Comparison of ENCODE assay signal across 19 mouse cellular contexts in the genomic region with DNA sequence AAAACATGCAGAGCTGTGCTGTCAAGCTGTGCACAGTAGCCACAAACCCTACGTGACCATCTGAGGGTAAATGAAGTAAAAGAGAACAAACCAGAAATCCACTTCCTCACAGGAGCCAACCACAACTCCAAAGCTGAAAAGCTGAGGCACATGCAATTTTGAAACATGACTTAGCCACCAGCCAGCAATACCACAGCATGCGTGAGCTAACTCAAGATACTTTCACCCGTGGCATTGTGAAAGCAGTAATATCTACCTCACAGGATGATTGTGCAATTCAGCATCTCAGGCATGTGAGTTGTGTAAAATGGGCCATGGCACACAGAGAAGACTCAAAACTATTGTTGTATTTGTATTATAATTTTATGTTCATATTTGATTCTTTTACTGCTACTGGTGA. TPM values are rescaled to one million over a fixed set of nuclear protein-coding genes. Genes with fewer than 3 reads are reported as not detected.
DNase-seq lines count a peak whose midpoint lies in the region; ATAC-seq and TF ChIP-seq lines count a peak whose summit lies in the region.
"Had no signal": no experiment of that assay in that cellular context is flagged by ENCODE, and none has a peak within 500 bp of the region (broad histone marks: within the 10 kb centered on the region; RNA-seq: fewer than 3 reads in every experiment).

No protein-coding gene starts in this region.

- DNase-seq in layer of hippocampus, adult 9-11 months = peak; percentile 19
- no peak for DNase-seq in layer of hippocampus, adult 11-12 months (ENCODE audit: low spot score)
- DNase-seq in CH12.LX (ENCODE audit: extremely low read depth) = no peak
- DNase-seq in neural tube, embryonic 10.5 days (ENCODE audit: extremely low spot score, low spot score) = no peak
- no peak for DNase-seq in cerebellum, postnatal 25 days
- no peak for DNase-seq in cerebellum, adult 11-12 months
- DNase-seq: cerebellum, adult 11 months; gastrocnemius, postnatal 25 days; kidney, adult 11 months; kidney, postnatal 36 days; right cerebral cortex, postnatal 25 days; thymus, postnatal 14 days had no signal

- H3K79me2 ChIP-seq in CH12.LX (replicated peaks; ENCODE audit: control insufficient read depth, extremely low read depth, insufficient read depth, poor library complexity, severe bottlenecking) = no peaks in the 10 kb centered on the region

- H3K4me1 ChIP-seq in CH12.LX (ENCODE audit: control insufficient read depth in 1 of 2, insufficient read depth in 2 of 2) = peaks cover 0 to 16% of the 10 kb centered on the region in 2 experiments; a peak in 3 of 4 replicates
- H3K4me1 ChIP-seq in intestine, embryonic 15.5 days (replicated peaks) = no peaks in the 10 kb centered on the region
- H3K4me1 ChIP-seq: hindbrain, embryonic 10.5 days; limb, embryonic 13.5 days; stomach, embryonic 15.5 days had no signal

- WGBS in intestine, embryonic 15.5 days = 72% methylated on average over 3 of the region's 3 CpGs

- 0 out of 2 replicates have a peak, but pooled peaks have one; percentile 35 for ATAC-seq in intestine, embryonic 15.5 days
- peak; percentile 97 for ATAC-seq in monocyte, adult 5-6 weeks (replicated peaks; ENCODE audit: insufficient number of reproducible peaks, low FRiP score, low TSS enrichment, poor library complexity, severe bottlenecking)

- no peaks in the 10 kb centered on the region for H3K9me3 ChIP-seq in CH12.LX (replicated peaks; ENCODE audit: low read length)
- H3K9me3 ChIP-seq in intestine, embryonic 15.5 days = no peaks in the 10 kb centered on the region
- H3K9me3 ChIP-seq: heart, embryonic 12.5 days; hindbrain, embryonic 10.5 days; limb, embryonic 13.5 days; stomach, embryonic 15.5 days had no signal

- no peaks in the 10 kb centered on the region for H3K27me3 ChIP-seq in CH12.LX (replicated peaks)
- no peaks in the 10 kb centered on the region for H3K27me3 ChIP-seq in intestine, embryonic 15.5 days (replicated peaks)
- H3K27me3 ChIP-seq: heart, embryonic 12.5 days; limb, embryonic 13.5 days; stomach, embryonic 15.5 days had no signal

- dilution Hi-C loops in CH12.LX (cut with MboI; ENCODE audit: extremely low pct_ligation_motif_present, extremely low pct_unique_long_range_greater_than_20kb, low sequenced_read_pairs) = no loop called here

- H3K4me3 ChIP-seq in CH12.LX (replicated peaks in 1 of 3; ENCODE audit: low read depth in 2 of 3, low read length in 2 of 3, poor library complexity in 1 of 3) = no peak overlapping the region
- no peak overlapping the region for H3K4me3 ChIP-seq in intestine, embryonic 15.5 days (replicated peaks)
- H3K4me3 ChIP-seq: erythroblast, embryonic 14.5 days; heart, embryonic 12.5 days; hindbrain, embryonic 10.5 days; limb, embryonic 13.5 days; stomach, embryonic 15.5 days had no signal

- H3K36me3 ChIP-seq in CH12.LX (replicated peaks in 1 of 2; ENCODE audit: control insufficient read depth in 1 of 2, insufficient read depth in 1 of 2, low read length in 1 of 2) = no peaks in the 10 kb centered on the region
- H3K36me3 ChIP-seq in intestine, embryonic 15.5 days = no peaks in the 10 kb centered on the region
- H3K36me3 ChIP-seq: hindbrain, embryonic 10.5 days; limb, embryonic 13.5 days; stomach, embryonic 15.5 days had no signal

- no peak for TF ChIP-seq POLR2A in CH12.LX (IDR thresholded peaks at IDR 0.05; ENCODE audit: low read depth, low read length)

- TF ChIP-seq EP300 in CH12.LX (IDR thresholded peaks at IDR 0.05; ENCODE audit: low read length) = no peak; the same call in 1 of the 2 replicates

- in situ Hi-C loops in CH12.LX (cut with MboI; ENCODE audit: low pct_ligation_motif_present, low pct_unique_long_range_greater_than_20kb, low sequenced_read_pairs) = loop anchor here (25.0 kb wide), 1 partner anchor 704 kb away; no protein-coding TSS in a partner anchor

- no peak for TF ChIP-seq RAD21 in CH12.LX (IDR thresholded peaks at IDR 0.05; ENCODE audit: low read depth, low read length)

- no peak for TF ChIP-seq CTCF in CH12.LX (conservative IDR thresholded peaks at IDR 0.05 in 1 of 2, IDR thresholded peaks at IDR 0.05 in 1 of 2; ENCODE audit: low read depth in 2 of 2, low read length in 2 of 2)

- no peak overlapping the region for H3K27ac ChIP-seq in CH12.LX (ENCODE audit: insufficient read depth, low read depth)
- H3K27ac ChIP-seq in intestine, embryonic 15.5 days = no peak overlapping the region
- H3K27ac ChIP-seq: hindbrain, embryonic 10.5 days; limb, embryonic 13.5 days; stomach, embryonic 15.5 days had no signal

- no peak overlapping the region for H3K9ac ChIP-seq in CH12.LX (ENCODE audit: insufficient read depth, low read depth)
- no peak overlapping the region for H3K9ac ChIP-seq in intestine, embryonic 15.5 days
- H3K9ac ChIP-seq: heart, embryonic 12.5 days; limb, embryonic 13.5 days; stomach, embryonic 15.5 days had no signal

- H3K4me2 ChIP-seq in CH12.LX (ENCODE audit: insufficient read depth, low read depth, poor library complexity, severe bottlenecking) = no peak overlapping the region
- H3K4me2 ChIP-seq in intestine, embryonic 15.5 days (replicated peaks) = no peak overlapping the region
- H3K4me2 ChIP-seq: heart, embryonic 12.5 days; limb, embryonic 13.5 days; stomach, embryonic 15.5 days had no signal

TF ChIP-seq in CH12.LX, 34 proteins besides CTCF, POLR2A, EP300 and RAD21:
- TF ChIP-seq JUND (conservative IDR thresholded peaks at IDR 0.05; ENCODE audit: low read depth, low read length) (no peak), BHLHE40 (IDR thresholded peaks at IDR 0.05; ENCODE audit: low read depth, low read length) (peak; percentile 85), JUN (IDR thresholded peaks at IDR 0.05; ENCODE audit: insufficient read depth, low read depth, low read length) (no peak), USF2 (conservative IDR thresholded peaks at IDR 0.05; ENCODE audit: low read depth, low read length) (no peak), UBTF (IDR thresholded peaks at IDR 0.05; ENCODE audit: low read depth, low read length) (no peak), ZKSCAN1 (IDR thresholded peaks at IDR 0.05; ENCODE audit: borderline replicate concordance, low read depth, low read length) (no peak)

RNA-seq across cellular contexts. Expression of a gene that starts 19.7 kb away (rescaled TPM):
- 5.4 and 8.9 TPM in 2 replicates for total RNA-seq in CH12.LX (2012; rRNA removed)
- 3.0 and 4.0 TPM in 2 replicates for total RNA-seq in CH12.LX (2014; rRNA removed)
- polyA plus RNA-seq in CH12.LX (2012; ENCODE audit: insufficient read length, low read depth) = 2.2 and 3.2 TPM in 2 replicates
- polyA plus RNA-seq in intestine, embryonic 15.5 days (2015; fragmentation: Nextera tagmentation; extraction: Ambion mirVana) = 10.2 and 10.5 TPM in 2 replicates
- total RNA-seq in monocyte, adult 5-6 weeks (2017) = 15.1 to 28.4 TPM (median 16.8 TPM) in 3 replicates
- polyA plus RNA-seq: erythroblast, embryonic 14.5 days had no signal
